Mouse (Mus musculus): Measurements from ENCODE around the gene Afmid. TPM values are rescaled to one million over a fixed set of nuclear protein-coding genes. Genes with fewer than 3 reads are reported as not detected.
"Not testable (repeated sequence)": the region's sequence is repeated elsewhere in the genome, so short reads cannot be mapped to it uniquely, and the experiment has no call there.

Afmid gene
- polyA plus RNA-seq, 1 experiment from 2014 or later = 5.9 TPM

GRCm38 (mm10) chr11:117781199-117781821, 44.4 kb upstream of the Afmid start:
- 25% methylated on average over 18 of the region's 18 CpGs for WGBS
- H3K4me2 ChIP-seq (ENCODE audit: low read length) = no peak overlapping the region

GRCm38 (mm10) chr11:117781993-117782704, 43.6 kb upstream of the Afmid start, which contains the start of the genes Tmc8 and Tmc6:
Gene Tmc8 (plus strand): TSS chr11:117782076.
Gene Tmc6 (minus strand): TSS chr11:117782198.
- ATAC-seq = no peak
- Histone ChIP-seq H3K4me2 (ENCODE audit: low read length) (peak within 1 kb of the TSS; percentile 58), H3K36me3 (ENCODE audit: control insufficient read depth, insufficient read depth, low read length) (no peaks in the 10 kb centered on the region), H3K9ac (ENCODE audit: low read depth, low read length) (peak within 1 kb of the TSS; percentile 52; the same call in 1 of the 2 replicates), H3K9me3 (replicated peaks; ENCODE audit: control insufficient read depth, low read length, poor library complexity, severe bottlenecking) (no peaks in the 10 kb centered on the region; the same call in 1 of the 2 replicates), H3K4me3 (ENCODE audit: low read depth, low read length) (peak within 1 kb of the TSS; percentile 27), H3K27ac (ENCODE audit: low read length) (no peak within 1 kb of the TSS; the same call in 1 of the 2 replicates), H3K4me1 (ENCODE audit: control insufficient read depth, insufficient read depth, low read length) (peaks cover 20% of the 10 kb centered on the region), H3K27me3 (ENCODE audit: control insufficient read depth, insufficient read depth, low read depth, low read length) (peaks cover 27% of the 10 kb centered on the region)
- 49% methylated on average over 19 of the region's 24 CpGs for WGBS

More at GRCm38 (mm10) chr11:117781199-117781821, 44.4 kb upstream of the Afmid start:
- H3K27me3 ChIP-seq (ENCODE audit: control insufficient read depth, insufficient read depth, low read depth, low read length) = peaks cover 27% of the 10 kb centered on the region
- no peaks in the 10 kb centered on the region; the same call in 1 of the 2 replicates for H3K9me3 ChIP-seq (replicated peaks; ENCODE audit: control insufficient read depth, low read length, poor library complexity, severe bottlenecking)
- ATAC-seq = no peak
- H3K4me1 ChIP-seq (ENCODE audit: control insufficient read depth, insufficient read depth, low read length) = peaks cover 20% of the 10 kb centered on the region
- no peak overlapping the region for H3K9ac ChIP-seq (ENCODE audit: low read depth, low read length)
- H3K27ac ChIP-seq (ENCODE audit: low read length) = no peak overlapping the region
- no peaks in the 10 kb centered on the region for H3K36me3 ChIP-seq (ENCODE audit: control insufficient read depth, insufficient read depth, low read length)
- H3K4me3 ChIP-seq (ENCODE audit: low read depth, low read length) = no peak overlapping the region

- no peak for ATAC-seq
Observed at GRCm38 (mm10) chr11:117782705-117783034, 43.1 kb upstream of the Afmid start.

GRCm38 (mm10) chr11:117783089-117783488, 42.6 kb upstream of the Afmid start:
- Histone ChIP-seq H3K9ac (ENCODE audit: low read depth, low read length) (peak overlapping the region; percentile 52), H3K4me3 (ENCODE audit: low read depth, low read length) (peak overlapping the region; percentile 27), H3K4me2 (ENCODE audit: low read length) (peak overlapping the region; percentile 58), H3K36me3 (ENCODE audit: control insufficient read depth, insufficient read depth, low read length) (no peaks in the 10 kb centered on the region), H3K27ac (ENCODE audit: low read length) (no peak overlapping the region), H3K4me1 (ENCODE audit: control insufficient read depth, insufficient read depth, low read length) (peaks cover 20% of the 10 kb centered on the region), H3K9me3 (replicated peaks; ENCODE audit: control insufficient read depth, low read length, poor library complexity, severe bottlenecking) (no peaks in the 10 kb centered on the region; the same call in 1 of the 2 replicates), H3K27me3 (ENCODE audit: control insufficient read depth, insufficient read depth, low read depth, low read length) (peaks cover 27% of the 10 kb centered on the region)
- 4% methylated on average over 30 of the region's 31 CpGs for WGBS
- no peak for ATAC-seq

More at GRCm38 (mm10) chr11:117782705-117783034, 43.1 kb upstream of the Afmid start:
- Histone ChIP-seq H3K4me1 (ENCODE audit: control insufficient read depth, insufficient read depth, low read length) (peaks cover 20% of the 10 kb centered on the region), H3K9me3 (replicated peaks; ENCODE audit: control insufficient read depth, low read length, poor library complexity, severe bottlenecking) (no peaks in the 10 kb centered on the region; the same call in 1 of the 2 replicates), H3K4me3 (ENCODE audit: low read depth, low read length) (peak overlapping the region; percentile 27), H3K4me2 (ENCODE audit: low read length) (peak overlapping the region; percentile 58), H3K36me3 (ENCODE audit: control insufficient read depth, insufficient read depth, low read length) (no peaks in the 10 kb centered on the region), H3K27me3 (ENCODE audit: control insufficient read depth, insufficient read depth, low read depth, low read length) (peaks cover 27% of the 10 kb centered on the region), H3K27ac (ENCODE audit: low read length) (no peak overlapping the region), H3K9ac (ENCODE audit: low read depth, low read length) (peak overlapping the region; percentile 52; the same call in 1 of the 2 replicates)
- whole genome bisulfite sequencing = 47% methylated on average over 9 of the region's 9 CpGs

- 34% methylated on average over 10 of the region's 10 CpGs for WGBS
- Histone ChIP-seq H3K9me3 (replicated peaks; ENCODE audit: control insufficient read depth, low read length, poor library complexity, severe bottlenecking) (no peaks in the 10 kb centered on the region; the same call in 1 of the 2 replicates), H3K36me3 (ENCODE audit: control insufficient read depth, insufficient read depth, low read length) (no peaks in the 10 kb centered on the region), H3K27me3 (ENCODE audit: control insufficient read depth, insufficient read depth, low read depth, low read length) (peaks cover 27% of the 10 kb centered on the region), H3K4me1 (ENCODE audit: control insufficient read depth, insufficient read depth, low read length) (peaks cover 20% of the 10 kb centered on the region), H3K4me3 (ENCODE audit: low read depth, low read length) (peak overlapping the region; percentile 27), H3K9ac (ENCODE audit: low read depth, low read length) (peak overlapping the region; percentile 52; the same call in 1 of the 2 replicates), H3K27ac (ENCODE audit: low read length) (no peak overlapping the region), H3K4me2 (ENCODE audit: low read length) (peak overlapping the region; percentile 58)
- no peak for ATAC-seq
Observed at GRCm38 (mm10) chr11:117783683-117784309, 41.9 kb upstream of the Afmid start.

- no peak overlapping the region for H3K4me3 ChIP-seq (ENCODE audit: low read depth, low read length)
- H3K27me3 ChIP-seq (ENCODE audit: control insufficient read depth, insufficient read depth, low read depth, low read length) = peaks cover 18% of the 10 kb centered on the region
- no peak overlapping the region for H3K4me2 ChIP-seq (ENCODE audit: low read length)
- no peak for ATAC-seq
- H3K9ac ChIP-seq (ENCODE audit: low read depth, low read length) = no peak overlapping the region
- no peaks in the 10 kb centered on the region; the same call in 1 of the 2 replicates for H3K9me3 ChIP-seq (replicated peaks; ENCODE audit: control insufficient read depth, low read length, poor library complexity, severe bottlenecking)
- WGBS = 13% methylated on average over 10 of the region's 10 CpGs
- H3K4me1 ChIP-seq (ENCODE audit: control insufficient read depth, insufficient read depth, low read length) = peaks cover 6% of the 10 kb centered on the region; the same call in 1 of the 2 replicates
- H3K27ac ChIP-seq (ENCODE audit: low read length) = no peak overlapping the region
- H3K36me3 ChIP-seq (ENCODE audit: control insufficient read depth, insufficient read depth, low read length) = no peaks in the 10 kb centered on the region
Observed at GRCm38 (mm10) chr11:117786294-117786693, 39.4 kb upstream of the Afmid start.

GRCm38 (mm10) chr11:117788481-117788880, 37.2 kb upstream of the Afmid start:
- peaks cover 14% of the 10 kb centered on the region for H3K27me3 ChIP-seq (ENCODE audit: control insufficient read depth, insufficient read depth, low read depth, low read length)
- WGBS = 88% methylated on average over 6 of the region's 7 CpGs
- H3K9me3 ChIP-seq (replicated peaks; ENCODE audit: control insufficient read depth, low read length, poor library complexity, severe bottlenecking) = not testable (repeated sequence)

GRCm38 (mm10) chr11:117790286-117790685, 35.4 kb upstream of the Afmid start:
- no peak for ATAC-seq
- WGBS = 4% methylated on average over 13 of the region's 14 CpGs
- H3K4me3 ChIP-seq (ENCODE audit: low read depth, low read length) = no peak overlapping the region
- no peaks in the 10 kb centered on the region for H3K4me1 ChIP-seq (ENCODE audit: control insufficient read depth, insufficient read depth, low read length)
- no peak overlapping the region for H3K27ac ChIP-seq (ENCODE audit: low read length)
- no peaks in the 10 kb centered on the region for H3K9me3 ChIP-seq (replicated peaks; ENCODE audit: control insufficient read depth, low read length, poor library complexity, severe bottlenecking)
- no peak overlapping the region; the same call in 1 of the 2 replicates for H3K4me2 ChIP-seq (ENCODE audit: low read length)
- no peak overlapping the region for H3K9ac ChIP-seq (ENCODE audit: low read depth, low read length)
- peaks cover 11% of the 10 kb centered on the region for H3K27me3 ChIP-seq (ENCODE audit: control insufficient read depth, insufficient read depth, low read depth, low read length)
- no peaks in the 10 kb centered on the region for H3K36me3 ChIP-seq (ENCODE audit: control insufficient read depth, insufficient read depth, low read length)

More at GRCm38 (mm10) chr11:117788481-117788880, 37.2 kb upstream of the Afmid start:
- not testable (repeated sequence) for H3K4me3 ChIP-seq (ENCODE audit: low read depth, low read length); H3K36me3 ChIP-seq (ENCODE audit: control insufficient read depth, insufficient read depth, low read length); H3K9ac ChIP-seq (ENCODE audit: low read depth, low read length); H3K4me1 ChIP-seq (ENCODE audit: control insufficient read depth, insufficient read depth, low read length); H3K27ac ChIP-seq (ENCODE audit: low read length); ATAC-seq; H3K4me2 ChIP-seq (ENCODE audit: low read length)

Data from midbrain, embryonic 16.5 days (tissue).